Mouse (Mus musculus) thymus, adult 2 months (tissue): ENCODE data around the gene Stk16.

Experiments used
- CTCF ChIP-seq: fragments of 200-500 bp; IDR thresholded peaks from 2 replicates; pipeline ENCODE4 v1.5.1; 2012; ENCODE audit warnings: mild to moderate bottlenecking, control low read depth, low read length, moderate library complexity, borderline replicate concordance; ENCODE audit not compliant: control insufficient read depth, poor library complexity, insufficient read depth; ENCODE audit errors: extremely low read depth
- POLR2A ChIP-seq: fragments of 200-500 bp; IDR thresholded peaks from 2 replicates; pipeline ENCODE4 v1.6.1; 2012; ENCODE audit warnings: mild to moderate bottlenecking, low read length, control low read depth, moderate library complexity; ENCODE audit not compliant: control insufficient read depth, poor library complexity, insufficient read depth; ENCODE audit errors: extremely low read depth

DNA sequence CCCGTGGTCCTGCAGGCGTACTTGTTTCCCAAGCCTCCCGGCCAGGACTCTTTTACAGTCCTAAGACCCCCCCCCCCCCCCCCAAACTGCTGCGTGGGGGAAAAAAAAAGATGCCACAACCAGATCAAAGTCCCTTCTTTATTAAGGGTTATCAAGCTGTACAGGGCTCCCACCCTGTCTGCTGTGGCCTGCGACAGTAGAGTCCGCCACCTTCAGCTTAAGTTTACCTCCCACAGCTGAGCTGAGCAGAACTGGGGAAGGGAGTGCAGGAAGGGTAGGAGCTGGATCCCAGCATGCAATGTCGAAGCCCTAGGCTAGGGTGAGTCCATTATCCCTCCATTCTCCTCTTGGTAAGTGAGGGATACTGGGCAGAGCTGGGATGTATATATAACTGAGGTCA is 29.9 kb upstream of the Stk16 start:
- TF ChIP-seq CTCF (no peak), POLR2A (no peak)
